Mouse (Mus musculus) activated CD4-positive, CD25-positive, alpha-beta regulatory T cell (primary cell): Measurements from ENCODE around the gene Actn3. TPM values are rescaled to one million over a fixed set of nuclear protein-coding genes. Genes with fewer than 3 reads are reported as not detected.

Source experiments
- polyA plus RNA-seq, 2 experiments: library from polyadenylated mRNA; unstranded; fragments of 100-300 nt; shearing (Covaris generic); gene quantifications; one replicate each; pipeline ENCODE4 v1.2.1; 2017

The Actn3 gene
- polyA plus RNA-seq, result under 1 TPM; 0.06 to 0.35 TPM

DNA sequence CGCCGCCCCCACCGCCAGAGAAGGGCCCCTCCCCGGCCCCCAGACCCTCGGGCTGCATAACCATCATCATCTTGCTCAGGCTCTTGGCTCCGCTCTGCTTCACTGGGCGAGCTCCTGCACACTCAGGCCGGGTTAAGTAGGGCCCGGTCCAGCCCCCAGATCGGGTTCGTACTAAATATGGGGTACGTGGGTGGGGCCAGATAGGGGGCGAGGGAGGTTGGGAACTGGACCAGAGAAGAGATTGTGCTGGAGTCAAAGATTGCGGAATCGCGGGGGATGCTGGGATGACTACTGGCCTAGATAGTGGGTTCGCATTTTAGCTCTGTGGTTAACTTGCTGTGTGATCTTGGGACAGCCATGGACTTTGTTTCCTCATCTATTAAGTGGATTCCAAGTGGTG lies at the start of gene Actn3:
Gene Actn3 (minus strand): TSS at position 125 of the 400 bp plus-strand sequence.

DNA sequence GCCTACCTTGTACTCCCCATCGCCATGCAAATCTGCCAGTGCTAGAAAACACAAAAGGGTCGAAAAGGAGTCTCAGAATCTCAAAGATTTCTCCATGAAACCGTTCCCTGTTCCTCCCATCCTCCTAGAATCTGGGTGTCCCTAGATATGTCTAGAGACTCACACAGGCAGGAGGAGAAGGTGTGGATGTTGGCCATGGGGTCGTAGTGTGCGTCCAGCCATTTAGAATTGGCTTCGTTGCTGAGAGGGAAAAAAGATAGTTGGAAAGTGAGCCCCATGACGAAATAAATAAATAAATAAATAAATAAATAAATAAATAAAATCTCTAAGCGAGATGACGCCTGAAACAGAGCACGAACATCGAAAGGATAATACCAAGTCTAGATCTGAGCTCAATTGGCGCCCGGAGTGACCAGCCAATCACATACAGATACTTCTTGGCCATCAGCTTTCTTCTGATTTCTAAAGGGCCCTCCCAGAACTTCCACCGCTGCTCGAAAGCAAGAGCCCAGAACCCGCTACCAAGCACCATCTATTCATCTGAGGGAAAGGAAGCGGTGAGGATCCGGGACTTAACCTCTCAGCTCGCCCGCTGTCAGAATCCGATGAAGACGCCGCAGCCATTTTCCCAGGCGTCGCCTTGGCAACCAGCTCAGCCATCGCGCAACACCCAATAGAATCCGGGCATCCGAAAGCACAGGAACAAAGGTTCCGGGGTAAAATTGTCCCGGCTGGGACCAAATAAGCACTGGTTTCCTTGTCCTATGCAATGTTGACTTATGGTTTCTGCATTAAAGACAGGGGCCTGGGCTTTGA lies 28.5 kb upstream of the Actn3 start, which contains the start of gene Bbs1:
Gene Bbs1 (minus strand): TSS at position 650 of the 816 bp plus-strand sequence.

GRCm38 (mm10) chr19:4878405-4879323 lies 955 bp upstream of the Actn3 start, which contains the start of gene Zdhhc24:
TSS of gene Zdhhc24 (plus strand) at chr19:4878668.

DNA sequence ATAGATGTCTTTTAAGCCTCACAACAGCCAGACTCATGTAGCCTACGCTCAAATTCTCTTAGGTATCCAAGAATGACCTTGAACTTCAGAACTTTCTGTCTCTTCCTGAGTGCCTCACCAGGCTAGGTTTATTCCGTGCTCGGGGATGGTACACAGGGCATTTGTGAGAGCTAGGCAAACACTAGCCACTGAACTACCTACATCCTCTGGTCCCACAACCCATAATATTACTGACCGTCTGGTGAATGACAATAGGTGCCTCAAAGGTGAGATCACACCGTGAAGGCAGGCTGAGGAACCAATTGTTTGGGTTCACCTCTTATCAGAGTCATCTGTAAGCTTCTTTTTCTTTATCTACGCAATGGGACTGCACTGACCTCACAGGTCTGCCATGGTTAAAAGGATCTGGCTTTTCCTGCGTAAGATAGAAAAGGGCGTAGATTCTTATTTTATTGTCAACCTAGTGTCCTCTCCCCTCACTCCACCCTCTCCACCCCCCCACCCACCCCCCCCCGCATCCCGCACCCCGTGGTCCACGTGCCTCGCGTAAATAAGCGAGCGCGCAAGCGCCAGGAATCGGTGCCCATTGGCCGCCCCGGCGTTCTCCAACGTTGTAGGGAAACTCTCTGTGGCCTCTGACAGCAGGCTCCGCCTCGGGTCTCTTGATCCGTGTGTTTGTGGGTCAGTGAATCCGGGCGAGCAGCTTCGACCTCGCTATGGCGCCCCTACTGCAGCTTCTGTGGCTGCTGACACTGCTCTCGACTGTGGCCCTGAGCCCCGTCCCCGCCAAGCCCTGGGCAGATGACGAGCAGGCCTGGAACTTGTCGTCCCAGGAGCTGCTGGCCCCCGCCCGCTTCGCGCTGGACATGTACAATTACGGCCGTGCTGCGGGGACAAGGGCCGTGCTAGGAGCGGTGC lies 22.9 kb downstream of the Actn3 start, which contains the start of gene Ctsf:
Gene Ctsf (plus strand): TSS at position 579 of the 918 bp plus-strand sequence.

DNA sequence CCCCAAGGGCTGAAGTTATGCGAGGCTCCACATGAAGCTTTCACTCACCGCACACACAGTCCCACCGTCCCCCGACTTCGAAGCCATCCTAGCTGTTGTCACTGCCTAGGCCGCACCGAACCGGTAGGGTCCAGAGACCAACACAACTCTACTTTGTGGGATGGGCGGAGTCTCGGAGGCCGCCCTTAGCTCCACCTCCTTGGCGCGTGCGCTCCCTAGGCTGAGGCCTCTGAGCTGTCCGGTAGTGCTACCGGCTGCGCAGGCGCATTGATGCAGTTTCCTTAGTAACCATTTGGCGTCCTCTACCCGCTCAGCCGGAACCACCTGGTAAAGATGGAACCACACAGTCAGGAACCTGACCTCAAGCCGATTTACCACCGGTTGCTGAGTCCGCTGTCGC lies 38.6 kb downstream of the Actn3 start, which contains the start of the genes Ccs and Ccdc87:
Gene Ccs (minus strand): TSS at position 184 of the 400 bp plus-strand sequence.
Gene Ccdc87 (plus strand): TSS at position 218 of the 400 bp plus-strand sequence.

Other genes starting within 250 kb of the Actn3 start
- gene Gm960, start 179.2 kb downstream of the Actn3 start, polyA plus RNA-seq, result under 1 TPM in 1 of 2 experiments, not detected in 1; 0.74 TPM
- gene Sptbn2, start 166.7 kb downstream of the Actn3 start, polyA plus RNA-seq, result under 1 TPM; 0.18 to 0.80 TPM
- gene Rbm4b, start 121.4 kb downstream of the Actn3 start, polyA plus RNA-seq, result 10 to 100 TPM; 35.8 TPM
- 10 to 100 TPM; 47.2 to 53.7 TPM for gene Rbm4, start 84.0 kb downstream of the Actn3 start, polyA plus RNA-seq
- 10 to 100 TPM; 24.6 to 37.9 TPM for gene Gm21992, start 66.3 kb downstream of the Actn3 start, polyA plus RNA-seq
- 10 to 100 TPM; 37.0 to 61.2 TPM for gene Rbm14, start 66.3 kb downstream of the Actn3 start, polyA plus RNA-seq
- gene Ccs, start 38.6 kb downstream of the Actn3 start, polyA plus RNA-seq, result 100 to 1,000 TPM; 132 to 164 TPM
- gene Ccdc87, start 38.5 kb downstream of the Actn3 start, polyA plus RNA-seq, result under 1 TPM; 0.05 to 0.41 TPM
- 1 to 10 TPM; 3.3 to 6.6 TPM for gene Ctsf, start 22.8 kb downstream of the Actn3 start, polyA plus RNA-seq
- gene Zdhhc24, start 759 bp upstream of the Actn3 start, polyA plus RNA-seq, result 10 to 100 TPM in 1 of 2 experiments, 1 to 10 TPM in 1; 6.8 to 12.0 TPM
- gene Bbs1, start 28.7 kb upstream of the Actn3 start, polyA plus RNA-seq, result under 1 TPM; 0.44 to 0.49 TPM
- 100 to 1,000 TPM in 1 of 2 experiments, 10 to 100 TPM in 1; 85.9 to 129 TPM for gene Dpp3, start 50.4 kb upstream of the Actn3 start, polyA plus RNA-seq
- under 1 TPM; 0.35 to 0.90 TPM for gene Peli3, start 65.2 kb upstream of the Actn3 start, polyA plus RNA-seq
- gene Mrpl11, start 84.2 kb upstream of the Actn3 start, polyA plus RNA-seq, result 10 to 100 TPM; 51.3 to 68.1 TPM
- under 1 TPM in 1 of 2 experiments, not detected in 1; 0.85 TPM for gene Npas4, start 112.4 kb upstream of the Actn3 start, polyA plus RNA-seq
- 1 to 10 TPM; 1.7 to 2.1 TPM for gene Slc29a2, start 146.0 kb upstream of the Actn3 start, polyA plus RNA-seq
- 10 to 100 TPM; 12.0 to 16.9 TPM for gene B4gat1, start 160.9 kb upstream of the Actn3 start, polyA plus RNA-seq
- gene AC124502.3, start 161.0 kb upstream of the Actn3 start, polyA plus RNA-seq, result under 1 TPM; 0.57 to 0.63 TPM
- gene Brms1, start 163.4 kb upstream of the Actn3 start, polyA plus RNA-seq, result 10 to 100 TPM; 79.6 to 86.4 TPM
- not detected for gene Rin1, start 172.6 kb upstream of the Actn3 start, polyA plus RNA-seq
- under 1 TPM in 1 of 2 experiments, not detected in 1; 0.26 TPM for gene Cd248, start 190.2 kb upstream of the Actn3 start, polyA plus RNA-seq
- gene Tmem151a, start 207.6 kb upstream of the Actn3 start, polyA plus RNA-seq, result under 1 TPM in 1 of 2 experiments, not detected in 1; 0.29 TPM
- 10 to 100 TPM; 48.8 to 50.8 TPM for gene Yif1a, start 210.6 kb upstream of the Actn3 start, polyA plus RNA-seq
- 1 to 10 TPM; 2.0 to 5.3 TPM for gene Cnih2, start 220.6 kb upstream of the Actn3 start, polyA plus RNA-seq
- 100 to 1,000 TPM; 225 to 243 TPM for gene Rab1b, start 229.2 kb upstream of the Actn3 start, polyA plus RNA-seq
- 1 to 10 TPM; 2.6 to 4.1 TPM for gene Klc2, start 240.7 kb upstream of the Actn3 start, polyA plus RNA-seq